Mouse (Mus musculus) small intestine, adult 2 months (tissue): ENCODE data around the gene Ston2.

Experiments used
- CTCF ChIP-seq: fragments of 200-500 bp; IDR thresholded peaks from 2 replicates; pipeline ENCODE4 v1.5.1; 2012; ENCODE audit warnings: low read depth, mild to moderate bottlenecking, control low read depth, inconsistent platforms, low read length, moderate library complexity, mixed read lengths; ENCODE audit not compliant: insufficient replicate concordance, insufficient read length; ENCODE audit errors: extremely low read depth
- POLR2A ChIP-seq: fragments of 200-500 bp; IDR thresholded peaks from 2 replicates; pipeline ENCODE4 v1.6.1; 2012; ENCODE audit warnings: low read depth, mild to moderate bottlenecking, control low read depth, inconsistent platforms, low read length, moderate library complexity

GRCm38 (mm10) chr12:91684101-91684839 lies 103.9 kb downstream of the Ston2 start:
- TF ChIP-seq CTCF (no peak), POLR2A (no peak)
